In the genomic region with DNA sequence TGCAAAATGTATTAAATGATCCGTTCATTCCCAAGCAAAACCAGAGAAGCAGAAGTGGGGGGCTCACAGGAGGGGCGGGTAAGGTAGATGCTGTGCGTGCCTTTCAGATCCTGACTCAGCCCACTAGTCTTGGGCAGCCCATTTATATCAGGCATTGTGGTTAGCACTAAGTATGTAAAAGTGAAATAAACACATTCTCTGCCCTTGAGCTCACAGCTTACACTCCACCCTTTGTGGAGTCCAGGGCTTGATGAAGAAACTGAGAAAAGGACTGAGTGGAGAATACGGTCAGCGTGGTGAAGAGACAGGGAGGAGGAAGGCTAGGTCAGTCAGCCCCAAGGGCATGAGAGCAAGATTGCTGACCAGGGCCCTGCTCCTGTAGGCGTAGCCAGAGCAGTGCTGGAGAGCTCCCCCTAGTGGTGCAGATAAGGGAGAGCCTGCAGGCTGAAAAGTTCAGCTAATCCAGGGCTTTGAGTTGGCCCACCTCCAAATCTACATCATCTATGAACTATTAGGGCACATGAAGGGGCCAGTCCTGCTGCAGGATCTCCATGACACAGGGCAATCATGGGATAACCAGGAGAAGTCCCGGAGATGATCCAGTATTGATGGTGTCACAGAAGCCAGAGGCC, we compare ENCODE assay signal across 9 mouse cellular contexts. TPM values are rescaled to one million over a fixed set of nuclear protein-coding genes. Genes with fewer than 3 reads are reported as not detected.
DNase-seq lines count a peak whose midpoint lies in the region; ATAC-seq and TF ChIP-seq lines count a peak whose summit lies in the region.
"Had no signal": no experiment of that assay in that cellular context is flagged by ENCODE, and none has a peak within 500 bp of the region (broad histone marks: within the 10 kb centered on the region; RNA-seq: fewer than 3 reads in every experiment).

No protein-coding gene starts in this region.

- H3K4me2 ChIP-seq in hindbrain, embryonic 13.5 days, result no peak overlapping the region
- no peak overlapping the region for H3K4me2 ChIP-seq in intestine, embryonic 15.5 days (replicated peaks)

- TF ChIP-seq CTCF in spleen, adult 2 months (IDR thresholded peaks at IDR 0.05; ENCODE audit: extremely low read depth, insufficient read depth, insufficient read length, insufficient replicate concordance), result peak; percentile 74; the same call in 1 of the 2 replicates

- H3K27me3 ChIP-seq in hindbrain, embryonic 10.5 days (ENCODE audit: insufficient read depth, poor library complexity, severe bottlenecking), result no peaks in the 10 kb centered on the region; the same call in 1 of the 2 replicates
- 0 out of 2 replicates have a peak, but pooled peaks cover 3% of the 10 kb centered on the region for H3K27me3 ChIP-seq in hindbrain, embryonic 13.5 days
- H3K27me3 ChIP-seq in intestine, embryonic 15.5 days (replicated peaks), result no peaks in the 10 kb centered on the region
- no peaks in the 10 kb centered on the region for H3K27me3 ChIP-seq in spleen, adult 2 months (ENCODE audit: control insufficient read depth, insufficient read depth, low read length)

- 62% methylated on average over 7 of the region's 7 CpGs for WGBS in hindbrain, embryonic 10.5 days
- 60% methylated on average over 7 of the region's 7 CpGs for WGBS in hindbrain, embryonic 13.5 days
- WGBS in intestine, embryonic 15.5 days, result 67% methylated on average over 7 of the region's 7 CpGs
- 66% methylated on average over 7 of the region's 7 CpGs for WGBS in spleen, adult 2 months

- H3K36me3 ChIP-seq in hindbrain, embryonic 10.5 days, result no peaks in the 10 kb centered on the region
- no peaks in the 10 kb centered on the region for H3K36me3 ChIP-seq in hindbrain, embryonic 13.5 days
- no peaks in the 10 kb centered on the region for H3K36me3 ChIP-seq in intestine, embryonic 15.5 days
- H3K36me3 ChIP-seq in spleen, adult 2 months (ENCODE audit: control insufficient read depth, insufficient read depth, low read length), result no peaks in the 10 kb centered on the region

- H3K4me3 ChIP-seq in hindbrain, embryonic 10.5 days, result no peak overlapping the region
- H3K4me3 ChIP-seq in hindbrain, embryonic 13.5 days, result no peak overlapping the region
- H3K4me3 ChIP-seq in intestine, embryonic 15.5 days (replicated peaks), result no peak overlapping the region
- no peak overlapping the region for H3K4me3 ChIP-seq in spleen, adult 2 months (ENCODE audit: extremely low read depth, insufficient read depth, insufficient read length)
- H3K4me3 ChIP-seq: megakaryocyte, embryonic 14.5 days had no signal

- no peak overlapping the region for H3K9ac ChIP-seq in hindbrain, embryonic 13.5 days
- no peak overlapping the region for H3K9ac ChIP-seq in intestine, embryonic 15.5 days

- H3K9me3 ChIP-seq in hindbrain, embryonic 10.5 days, result no peaks in the 10 kb centered on the region
- H3K9me3 ChIP-seq in hindbrain, embryonic 13.5 days, result no peaks in the 10 kb centered on the region
- H3K9me3 ChIP-seq in intestine, embryonic 15.5 days, result no peaks in the 10 kb centered on the region

- no peak for TF ChIP-seq POLR2A in spleen, adult 2 months (IDR thresholded peaks at IDR 0.05; ENCODE audit: low read depth, low read length)

- no peak for ATAC-seq in hindbrain, embryonic 13.5 days (ENCODE audit: low FRiP score)
- peak; percentile 67 for ATAC-seq in intestine, embryonic 15.5 days
- ATAC-seq in megakaryocyte-erythroid progenitor cell, adult 5-6 weeks (replicated peaks; ENCODE audit: low FRiP score, low TSS enrichment, poor library complexity, severe bottlenecking), result peak; percentile 60

- peaks cover 7% of the 10 kb centered on the region; the same call in 1 of the 2 replicates for H3K4me1 ChIP-seq in hindbrain, embryonic 10.5 days (replicated peaks)
- no peaks in the 10 kb centered on the region for H3K4me1 ChIP-seq in hindbrain, embryonic 13.5 days (replicated peaks)
- H3K4me1 ChIP-seq in intestine, embryonic 15.5 days (replicated peaks), result no peaks in the 10 kb centered on the region
- H3K4me1 ChIP-seq in spleen, adult 2 months (ENCODE audit: control insufficient read depth, insufficient read depth, insufficient read length), result no peaks in the 10 kb centered on the region

- intact Hi-C loops in left cerebral cortex, postnatal 14 days (cut with DNase I), result no loop called here

- no peak overlapping the region for H3K27ac ChIP-seq in hindbrain, embryonic 10.5 days
- no peak overlapping the region for H3K27ac ChIP-seq in hindbrain, embryonic 13.5 days
- no peak overlapping the region for H3K27ac ChIP-seq in intestine, embryonic 15.5 days
- no peak overlapping the region for H3K27ac ChIP-seq in spleen, adult 2 months (ENCODE audit: insufficient read depth, low read length)

- peak; percentile 73 for DNase-seq in hindbrain, embryonic 10.5 days (ENCODE audit: low spot score)
- peak; percentile 62 for DNase-seq in cerebellum, adult 9-11 months
- peak; percentile 51 for DNase-seq in gastrocnemius, adult 18-20 months (ENCODE audit: low spot score)
- peak; percentile 38 to 54 for DNase-seq in left cerebral cortex, postnatal 14 days (ENCODE audit: low spot score in 2 of 2)
- peak; percentile 9 to 41 for DNase-seq in spleen, adult 2 months (ENCODE audit: low read depth in 1 of 2, low spot score in 2 of 2)

RNA-seq across cellular contexts. Expression of gene Asb17, which starts 8.4 kb away (rescaled TPM):
- polyA plus RNA-seq in hindbrain, embryonic 10.5 days (2016; fragmentation: Nextera tagmentation; extraction: Ambion mirVana), result 0.39 and 0.65 TPM in 2 replicates
- 0.17 and 0.21 TPM in 2 replicates for polyA plus RNA-seq in hindbrain, embryonic 13.5 days (2015; fragmentation: Nextera tagmentation; extraction: Ambion mirVana)
- total RNA-seq in gastrocnemius, adult 18-20 months (2021), result not detected
- 0.09 TPM in 1 of 2 replicates, not detected in the other for polyA plus RNA-seq in intestine, embryonic 15.5 days (2015; fragmentation: Nextera tagmentation; extraction: Ambion mirVana)
- total RNA-seq in left cerebral cortex, postnatal 14 days (2021), result not detected
- total RNA-seq in megakaryocyte-erythroid progenitor cell, adult 5-6 weeks (2014; fragmentation: Nextera tagmentation), result 11.2 and 12.2 TPM in 2 replicates
- total RNA-seq in megakaryocyte-erythroid progenitor cell, adult 5-6 weeks (2017), result 3.7 and 4.2 TPM in 2 replicates
- polyA plus RNA-seq in spleen, adult 2 months (2012; rRNA removed), result 0.05 and 0.16 TPM in 2 replicates
